Mouse (Mus musculus) ovary, postnatal 14 days (tissue): ENCODE results near the gene Gna13.

Source experiments
- DNase-seq: peaks from one replicate; pipeline ENCODE4 v3.0.0; 2022; ENCODE audit warnings: low spot score

Gna13 gene

DNA sequence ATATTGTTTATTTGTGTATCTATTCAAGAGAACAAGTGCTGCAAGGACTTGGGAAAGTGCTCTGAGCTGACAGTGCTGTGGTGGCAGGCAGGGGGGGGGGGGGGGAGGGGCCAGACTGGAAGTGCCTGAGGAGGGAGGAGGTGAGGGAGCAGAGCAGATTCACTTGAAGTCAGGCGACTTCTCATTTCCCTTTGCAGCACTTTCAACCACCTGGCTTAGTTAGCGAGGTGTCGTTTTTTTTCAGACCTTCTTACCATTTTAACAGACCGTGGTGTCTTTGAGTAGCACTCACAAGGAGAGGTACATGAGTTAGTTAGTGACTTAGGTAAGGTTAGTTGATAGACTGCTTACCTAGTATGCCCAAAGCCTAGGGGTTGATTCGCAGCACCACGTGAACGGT, 12.8 kb downstream of the Gna13 start:
- DNase-seq = no peak

DNA sequence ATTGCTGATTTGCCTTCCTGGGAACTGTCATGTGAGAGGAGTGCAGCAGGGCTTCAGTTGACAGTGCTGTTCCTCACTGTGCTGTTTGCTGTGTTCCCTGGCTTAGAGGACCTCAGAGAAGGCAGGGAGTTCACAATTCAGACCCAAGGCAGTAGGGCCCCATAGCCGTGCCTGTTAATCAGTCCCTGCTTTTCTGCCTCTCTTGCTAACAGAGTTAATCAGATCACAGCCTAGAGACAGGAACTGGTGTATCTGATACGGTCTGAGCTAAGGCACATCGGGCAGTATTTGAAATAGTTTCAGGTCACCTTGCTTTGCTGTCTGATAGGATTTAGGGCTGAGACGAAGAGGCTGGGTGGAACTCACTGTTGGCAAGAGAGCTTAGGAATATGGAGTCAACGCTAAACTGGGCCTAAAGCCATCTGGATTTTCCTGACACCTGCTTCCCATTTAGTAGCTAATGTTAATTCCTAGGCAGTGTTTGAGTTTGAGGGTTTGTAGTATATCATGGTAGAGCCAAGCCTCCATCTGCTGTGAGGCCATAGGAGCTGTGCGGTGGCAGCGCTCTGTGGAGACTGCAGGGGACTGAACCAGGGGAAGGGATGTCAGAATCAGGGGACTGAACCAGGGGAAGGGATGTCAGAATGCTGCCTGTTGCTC, 14.0 kb downstream of the Gna13 start:
- no peak for DNase-seq

GRCm38 (mm10) chr11:109377477-109377876, 14.8 kb downstream of the Gna13 start:
- no peak for DNase-seq

- no peak for DNase-seq
Observed at GRCm38 (mm10) chr11:109378051-109378450, 15.4 kb downstream of the Gna13 start.

- DNase-seq = no peak
Observed at GRCm38 (mm10) chr11:109380662-109381061, 18.0 kb downstream of the Gna13 start.

DNA sequence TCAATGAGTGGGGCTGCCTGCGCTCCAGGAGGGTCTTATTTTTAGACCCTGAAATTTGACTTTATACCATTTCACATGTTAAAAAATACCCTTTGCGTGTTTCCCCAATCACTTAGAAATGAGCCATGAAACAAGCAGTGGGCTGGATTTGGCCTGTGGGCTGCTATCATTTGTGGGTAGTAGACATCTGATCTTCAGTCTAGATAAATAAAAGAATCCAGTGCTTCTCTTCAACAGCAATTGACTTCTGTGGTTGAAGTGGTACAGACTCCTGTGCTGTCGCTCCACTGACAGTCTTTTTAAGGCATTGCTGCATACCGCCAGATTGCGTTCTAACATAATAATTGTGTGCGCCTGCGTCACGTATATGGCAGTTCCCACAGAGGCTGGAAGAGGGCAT, 22.7 kb downstream of the Gna13 start:
- DNase-seq = no peak

GRCm38 (mm10) chr11:109389046-109389445, 26.4 kb downstream of the Gna13 start:
- DNase-seq = no peak

GRCm38 (mm10) chr11:109391200-109391599, 28.6 kb downstream of the Gna13 start:
- no peak for DNase-seq

- DNase-seq = no peak
Observed at GRCm38 (mm10) chr11:109391760-109392159, 29.1 kb downstream of the Gna13 start.

DNA sequence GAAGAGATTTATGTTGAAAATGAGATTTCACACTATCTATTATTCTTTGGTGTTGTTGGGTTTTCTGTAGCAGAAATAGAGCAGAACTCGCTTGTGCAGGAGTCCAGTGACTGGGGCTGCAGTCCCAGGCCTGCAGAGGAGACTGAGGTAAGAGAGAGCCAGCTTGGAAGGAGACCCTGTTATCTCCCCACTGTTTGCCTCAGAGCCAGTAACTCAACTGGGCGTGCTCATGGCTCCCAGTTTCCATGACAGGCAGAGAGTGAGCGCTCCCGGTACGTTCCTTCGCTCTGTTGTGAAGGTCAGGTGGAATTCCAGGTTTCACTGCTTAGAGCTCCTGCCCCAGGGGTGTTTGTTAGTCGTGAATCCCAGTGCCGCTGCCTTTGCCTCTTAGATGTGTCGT, 30.0 kb downstream of the Gna13 start:
- no peak for DNase-seq

GRCm38 (mm10) chr11:109394758-109395157, 32.1 kb downstream of the Gna13 start:
- DNase-seq = no peak

GRCm38 (mm10) chr11:109395291-109395690, 32.7 kb downstream of the Gna13 start:
- no peak for DNase-seq

DNA sequence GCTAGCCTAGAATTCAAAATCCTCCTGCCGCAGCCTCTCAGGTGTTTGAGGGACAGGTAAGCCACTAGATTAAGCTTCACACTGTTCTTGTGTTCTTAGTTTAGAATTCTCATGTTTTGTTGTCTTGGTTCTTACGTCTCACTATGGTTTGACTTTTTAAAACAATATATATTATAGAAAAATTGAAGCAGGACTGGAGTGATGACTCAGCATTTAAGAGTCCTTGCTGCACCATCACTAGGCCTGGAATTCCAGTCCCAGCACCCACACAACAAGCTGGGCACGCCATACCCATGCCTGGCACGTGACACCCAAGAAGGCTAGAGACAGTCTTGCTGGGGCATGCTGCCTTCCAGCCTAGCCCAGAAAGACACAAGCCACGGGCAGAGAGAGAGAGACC, 43.8 kb downstream of the Gna13 start:
- no peak for DNase-seq

DNA sequence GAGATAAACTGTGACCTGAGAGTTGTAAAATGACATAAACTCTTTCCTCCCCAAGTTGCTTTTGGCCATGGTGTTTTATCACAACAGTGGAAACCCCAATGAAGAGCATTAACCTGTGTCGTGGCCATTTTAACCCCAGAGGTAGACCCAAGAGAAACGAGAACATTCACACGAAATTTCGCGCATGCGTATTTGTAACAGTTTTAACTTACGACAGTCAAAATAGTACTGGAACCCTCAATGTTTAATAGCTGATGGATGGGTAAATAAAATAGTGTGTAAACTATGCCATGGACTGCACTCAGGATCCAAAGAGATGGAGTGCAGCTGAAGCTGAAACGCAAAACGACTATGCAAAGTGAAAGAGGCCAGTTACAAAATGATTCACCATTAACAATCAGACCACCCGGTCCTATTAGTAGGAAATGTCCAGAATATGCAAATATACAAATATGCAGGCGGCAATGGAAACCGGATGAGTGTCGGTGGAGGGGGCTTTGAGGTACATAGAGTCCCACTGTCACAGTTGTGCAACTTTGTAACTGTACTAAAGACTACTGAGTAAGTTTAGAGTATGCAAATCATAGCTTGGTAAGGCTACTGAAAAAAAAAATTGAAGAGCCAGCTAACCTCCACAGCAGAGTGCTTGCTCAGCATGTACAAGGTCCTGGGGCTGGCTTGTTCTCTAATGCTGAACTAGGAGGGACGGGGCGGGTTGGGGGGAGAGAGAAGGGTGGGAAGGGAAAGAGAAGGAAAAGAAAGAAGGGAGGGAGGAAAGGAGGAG, 47.8 kb downstream of the Gna13 start:
- DNase-seq = no peak

DNA sequence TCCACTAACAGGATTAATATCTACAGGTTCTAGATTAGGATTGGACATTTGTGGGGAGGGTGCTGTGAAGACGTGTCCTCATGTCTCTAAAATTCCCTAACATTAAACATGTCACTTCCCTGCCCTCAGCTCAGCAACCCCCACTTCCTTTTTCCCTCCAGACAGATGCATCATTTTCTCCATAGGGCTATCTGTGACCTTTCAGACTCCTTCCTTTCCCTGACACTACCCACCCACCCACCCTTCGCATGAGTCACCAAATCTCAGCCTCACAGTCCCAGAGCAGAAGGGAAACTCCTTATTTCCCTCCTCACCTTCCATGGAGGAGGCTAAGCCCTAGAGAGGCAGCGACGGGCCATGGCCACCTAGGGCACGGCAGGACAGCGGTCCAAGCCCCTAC, 51.0 kb downstream of the Gna13 start, which contains the start of gene 9930022D16Rik:
Gene 9930022D16Rik (plus strand): TSS at position 301 of the 400 bp plus-strand sequence.
- no peak for DNase-seq

DNA sequence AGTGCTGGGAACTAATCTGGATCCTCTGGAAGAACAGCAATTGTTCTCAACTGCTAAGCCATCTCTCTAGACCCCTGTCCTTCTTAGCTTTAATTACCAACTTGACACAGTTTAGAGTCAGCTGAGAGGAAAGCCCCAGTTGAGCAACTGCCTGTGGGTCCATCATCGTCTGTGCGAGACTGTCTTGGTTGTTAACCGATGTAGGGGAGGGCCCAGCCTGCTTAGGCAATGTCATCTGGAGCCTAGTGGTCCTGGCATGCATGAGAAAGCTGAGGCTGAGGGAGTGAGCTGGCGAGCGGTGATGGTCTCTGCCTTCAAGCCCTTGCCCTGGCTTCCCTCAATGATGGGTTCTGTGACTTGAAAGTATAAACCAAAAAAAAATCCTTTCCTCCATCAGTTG, 52.2 kb downstream of the Gna13 start:
- no peak for DNase-seq

DNA sequence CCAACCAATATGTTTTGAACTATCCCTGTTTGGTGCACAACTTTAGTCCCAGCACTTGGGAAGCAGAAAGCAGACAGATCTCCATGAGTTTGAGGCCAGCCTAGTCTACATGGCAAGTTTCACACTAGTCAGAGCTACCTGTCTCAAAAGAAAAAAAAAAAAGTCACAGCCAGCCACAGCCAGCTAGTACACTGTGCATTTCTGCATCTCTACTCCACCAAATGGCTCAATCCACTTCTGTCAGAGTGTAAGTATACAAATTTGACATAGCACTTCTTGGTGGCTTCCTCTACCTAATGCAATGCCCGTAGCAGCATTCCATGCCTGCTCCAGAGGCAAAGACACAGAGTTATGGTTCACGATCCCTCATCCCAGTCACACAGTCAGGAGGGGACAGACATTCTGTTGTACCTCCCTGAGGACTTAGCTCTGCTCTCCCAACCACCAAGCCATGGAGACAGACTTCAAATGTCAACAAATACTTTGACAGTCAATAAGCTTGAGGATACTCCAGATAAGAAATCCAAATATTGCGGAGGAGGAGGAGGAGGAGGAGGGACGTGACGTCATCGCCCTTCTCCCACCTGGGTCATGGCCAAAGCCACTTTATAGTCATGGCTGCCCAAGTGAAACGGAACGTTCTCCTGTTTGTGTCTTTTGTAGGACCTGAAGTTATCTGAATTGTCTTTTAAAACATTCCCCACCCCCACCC, 54.2 kb downstream of the Gna13 start:
- DNase-seq = no peak

DNA sequence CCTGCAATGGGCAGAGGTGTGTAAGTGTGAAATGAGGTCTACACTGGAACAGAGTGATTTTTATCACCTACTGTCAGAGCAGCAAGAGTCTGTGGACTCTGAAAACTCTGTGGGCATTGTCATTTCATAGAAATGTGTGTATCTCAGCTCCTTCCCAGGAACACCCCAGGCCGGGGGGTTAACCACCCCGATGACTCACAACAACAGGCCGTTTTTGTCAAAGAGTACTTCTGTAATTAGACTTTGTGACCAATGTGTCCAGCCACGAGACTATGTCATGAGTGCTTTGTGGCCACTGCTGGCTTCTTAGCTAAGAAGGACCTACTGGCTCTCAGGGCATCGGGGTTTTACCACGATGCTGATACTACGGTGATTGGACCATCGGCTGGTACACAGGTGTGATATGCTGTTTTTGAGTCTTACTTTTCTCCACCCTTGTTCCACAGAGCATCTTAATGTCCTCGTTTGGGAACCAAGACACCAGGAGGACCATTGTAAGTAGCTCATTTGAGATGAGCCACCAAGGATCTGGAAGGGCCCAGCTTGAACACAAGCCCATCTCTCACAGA, 54.9 kb downstream of the Gna13 start:
- no peak for DNase-seq

DNA sequence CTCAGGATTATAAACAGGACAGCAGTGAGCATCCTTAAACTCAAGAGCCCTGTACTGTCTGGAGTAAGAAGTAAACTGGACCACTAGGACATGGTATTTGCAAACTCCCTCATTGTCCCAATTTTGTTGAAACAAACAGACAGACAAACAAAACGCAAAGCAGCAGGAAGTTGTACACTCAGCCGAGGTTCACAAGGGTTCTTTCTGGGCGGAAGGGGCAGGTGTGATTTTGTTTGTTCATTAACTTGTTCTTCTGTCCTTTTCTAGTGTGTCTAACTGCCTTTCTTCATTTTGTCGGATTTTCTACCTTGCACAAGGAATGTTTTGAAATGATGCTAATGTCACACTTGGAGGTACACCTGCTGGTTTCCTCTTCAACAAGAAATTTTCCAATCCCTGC, 56.8 kb downstream of the Gna13 start:
- no peak for DNase-seq

- DNase-seq = no peak
Observed at GRCm38 (mm10) chr11:109419961-109420566, 57.4 kb downstream of the Gna13 start.

DNA sequence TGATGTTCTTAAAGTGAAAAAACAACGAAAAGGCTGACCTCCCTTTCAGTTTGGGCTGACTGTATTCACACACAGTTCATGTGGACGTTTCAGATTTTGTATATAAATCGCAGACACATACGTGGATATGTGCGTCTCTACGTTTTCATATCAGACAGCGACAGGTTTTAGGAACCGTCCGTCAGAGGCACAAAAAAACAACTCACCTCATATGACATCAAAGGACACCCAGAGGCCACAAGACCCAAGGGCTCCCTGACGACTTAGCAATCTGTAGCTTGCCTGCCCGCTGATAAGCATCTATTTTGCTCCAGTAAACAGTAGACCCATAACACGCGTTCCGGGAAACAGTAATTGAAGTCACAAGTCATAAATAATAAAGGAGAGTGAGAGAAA, 57.9 kb downstream of the Gna13 start:
- DNase-seq = no peak

- DNase-seq = no peak
Observed at GRCm38 (mm10) chr11:109421205-109421604, 58.6 kb downstream of the Gna13 start.
